Mouse (Mus musculus) layer of hippocampus, postnatal 10 days (tissue): ENCODE results near the gene Gm43517. TPM values are rescaled to one million over a fixed set of nuclear protein-coding genes. Genes with fewer than 3 reads are reported as not detected.

Source experiments
- DNase-seq, 2 experiments: peaks; one replicate each; pipeline ENCODE4 v3.0.0; 2021; ENCODE audit warnings: low spot score in 2 of 2
- total RNA-seq, 2 experiments: library from RNA; stranded (reverse); gene quantifications; 2 replicates each; pipeline ENCODE4 v1.2.3; 2021

Gm43517 gene
- total RNA-seq, 2 experiments from 2014 or later = 14.5 to 17.7 TPM

DNA sequence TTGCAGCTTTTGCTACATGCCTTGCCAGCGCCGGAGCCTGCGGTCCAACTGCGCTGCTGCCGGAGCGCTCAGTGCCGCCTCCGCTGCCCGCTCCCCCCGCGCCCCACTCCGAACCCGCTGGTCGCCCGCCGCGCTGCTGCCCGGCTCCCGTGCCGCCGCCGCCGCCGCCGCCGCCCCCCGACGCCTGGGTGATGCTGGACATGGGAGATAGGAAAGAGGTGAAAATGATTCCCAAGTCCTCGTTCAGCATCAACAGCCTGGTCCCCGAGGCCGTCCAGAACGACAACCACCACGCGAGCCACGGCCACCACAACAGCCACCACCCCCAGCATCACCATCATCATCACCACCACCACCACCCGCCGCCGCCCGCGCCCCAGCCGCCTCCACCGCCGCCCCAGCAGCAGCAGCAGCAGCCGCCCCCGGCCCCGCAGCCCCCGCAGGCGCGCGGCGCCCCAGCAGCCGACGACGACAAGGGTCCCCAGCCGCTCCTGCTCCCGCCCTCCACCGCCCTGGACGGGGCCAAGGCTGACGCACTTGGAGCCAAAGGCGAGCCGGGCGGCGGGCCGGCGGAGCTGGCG lies 589 bp upstream of the Gm43517 start:
- peak in 1 of 2 experiments; percentile 66 for DNase-seq

DNA sequence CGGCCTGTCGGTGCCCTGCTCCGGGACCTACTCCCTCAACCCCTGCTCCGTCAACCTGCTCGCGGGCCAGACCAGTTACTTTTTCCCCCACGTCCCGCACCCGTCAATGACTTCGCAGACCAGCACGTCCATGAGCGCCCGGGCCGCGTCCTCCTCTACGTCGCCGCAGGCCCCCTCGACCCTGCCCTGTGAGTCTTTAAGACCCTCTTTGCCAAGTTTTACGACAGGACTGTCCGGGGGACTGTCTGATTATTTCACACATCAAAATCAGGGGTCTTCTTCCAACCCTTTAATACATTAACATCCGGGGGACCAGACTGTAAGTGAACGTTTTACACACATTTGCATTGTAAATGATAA lies 637 bp downstream of the Gm43517 start:
- DNase-seq = no peak

DNA sequence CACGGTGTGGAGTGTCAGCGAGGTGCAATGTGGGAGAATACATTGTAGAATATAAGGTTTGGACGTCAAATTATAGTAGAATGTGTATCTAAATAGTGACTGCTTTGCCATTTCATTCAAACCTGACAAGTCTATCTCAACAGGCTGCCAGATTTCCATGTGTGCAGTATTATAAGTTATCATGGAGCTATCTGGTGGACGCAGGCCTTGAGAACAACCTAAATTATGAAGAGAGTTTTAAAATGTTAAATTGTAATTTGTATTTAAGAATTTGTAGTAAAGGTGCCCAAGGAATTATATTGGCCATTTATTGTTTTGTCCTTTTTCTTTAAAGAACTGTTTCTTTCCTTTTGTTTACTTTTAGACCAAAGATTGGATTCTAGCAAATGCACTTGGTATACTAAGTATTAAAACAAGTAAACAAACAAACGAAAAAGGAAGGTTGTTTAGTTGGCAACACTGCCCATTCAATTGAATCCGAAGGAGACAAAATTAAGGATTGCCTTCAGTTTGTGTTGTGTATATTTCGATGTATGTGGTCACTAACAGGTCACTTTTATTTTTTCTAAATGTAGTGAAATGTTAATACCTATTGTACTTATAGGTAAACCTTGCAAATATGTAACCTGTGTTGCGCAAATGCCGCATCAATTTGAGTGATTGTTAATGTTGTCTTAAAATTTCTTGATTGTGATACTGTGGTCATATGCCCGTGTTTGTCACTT lies 1.3 kb downstream of the Gm43517 start:
- DNase-seq = no peak

DNA sequence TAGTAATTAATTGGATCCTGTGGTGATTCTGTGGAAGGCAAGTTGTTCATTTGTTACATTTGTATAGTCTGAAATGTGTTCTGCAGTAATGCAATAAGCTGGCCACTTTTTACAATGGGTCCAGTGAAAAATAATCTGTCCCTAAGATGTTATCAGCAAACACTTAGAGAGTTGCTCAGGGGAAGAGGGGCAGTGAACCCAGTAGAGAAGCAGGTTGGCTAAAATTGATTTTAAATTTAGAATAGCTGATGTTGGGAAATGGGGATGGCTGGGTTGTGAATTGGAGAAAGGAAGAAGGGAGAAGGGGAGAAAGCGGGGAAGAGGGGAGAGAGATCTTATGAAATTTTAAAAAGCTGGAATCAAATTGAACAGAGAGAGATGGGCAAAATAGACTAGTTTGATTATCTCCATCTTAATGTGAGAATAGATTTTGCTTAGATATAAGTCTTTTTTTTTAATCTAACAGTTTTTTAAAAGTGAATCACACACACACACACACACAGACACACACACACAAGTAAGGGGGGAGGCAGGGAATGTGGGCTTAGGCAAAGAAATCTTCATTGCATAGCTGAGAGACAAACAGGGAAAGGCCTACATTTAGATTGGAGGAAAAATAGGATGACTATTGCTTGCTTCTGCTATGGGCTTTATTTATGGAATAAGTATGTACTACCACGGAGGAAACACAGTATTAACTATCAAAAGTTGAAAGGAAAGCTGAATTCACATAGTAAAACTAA lies 3.1 kb downstream of the Gm43517 start:
- peak in 1 of 2 experiments; percentile 16 for DNase-seq

DNA sequence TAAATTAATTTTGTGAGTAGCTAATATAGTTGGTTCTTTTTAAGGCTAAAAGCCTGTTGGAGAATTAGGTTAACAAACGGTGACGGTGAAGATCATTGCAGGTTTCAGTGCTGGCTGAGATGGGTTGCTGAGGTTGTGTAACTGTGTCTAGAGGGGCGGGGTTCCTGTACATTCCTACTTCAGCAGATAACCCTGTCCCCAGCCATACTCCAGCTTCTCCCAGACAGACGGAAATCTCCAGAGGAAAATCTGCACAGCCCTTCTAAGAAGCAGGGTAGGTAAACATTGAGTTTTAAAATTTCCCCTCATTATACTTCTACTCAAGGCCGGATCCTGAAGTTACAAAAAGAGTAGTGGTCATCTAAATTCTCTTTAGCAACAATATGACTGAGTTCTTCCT lies 4.7 kb downstream of the Gm43517 start:
- no peak for DNase-seq

DNA sequence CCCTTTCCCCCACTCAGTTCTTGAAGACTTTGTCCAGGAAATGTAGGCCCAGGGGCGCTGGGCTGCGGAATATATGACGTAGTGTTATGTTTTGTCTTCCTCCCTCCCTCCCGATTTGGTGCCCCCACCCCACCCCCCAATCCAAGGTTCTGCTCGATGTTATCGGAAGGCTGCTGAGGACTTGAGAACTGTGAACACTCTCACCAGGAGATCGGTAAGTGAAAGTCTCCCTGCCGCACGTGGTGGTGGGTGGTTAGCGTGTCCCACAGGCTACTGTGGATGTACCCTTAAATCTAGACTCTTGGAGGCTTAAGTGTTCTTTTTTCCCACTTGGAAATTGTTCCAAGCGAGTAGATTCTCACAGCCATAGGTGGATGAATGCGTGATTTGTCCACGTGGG lies 5.3 kb downstream of the Gm43517 start:
- DNase-seq = peak in 1 of 2 experiments; percentile 32

DNA sequence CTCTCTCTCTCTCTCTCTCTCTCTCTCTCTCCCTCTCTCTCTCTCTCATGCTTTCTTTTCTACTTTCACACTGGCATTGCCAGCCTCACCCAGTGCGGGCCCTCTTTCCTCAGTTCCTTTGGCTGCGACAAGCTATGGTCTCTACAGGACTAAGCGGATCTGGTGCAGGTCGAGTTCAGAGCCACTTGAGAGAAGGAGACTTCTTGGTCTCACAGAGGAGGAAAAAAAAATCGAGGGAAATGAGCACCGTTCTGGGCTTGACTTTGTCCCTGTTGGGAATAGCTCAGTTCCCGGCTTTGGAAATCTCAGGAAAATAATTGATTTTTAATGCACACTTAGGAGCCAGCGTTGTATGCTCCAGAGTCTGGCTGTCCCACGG lies 5.9 kb downstream of the Gm43517 start:
- DNase-seq = no peak

DNA sequence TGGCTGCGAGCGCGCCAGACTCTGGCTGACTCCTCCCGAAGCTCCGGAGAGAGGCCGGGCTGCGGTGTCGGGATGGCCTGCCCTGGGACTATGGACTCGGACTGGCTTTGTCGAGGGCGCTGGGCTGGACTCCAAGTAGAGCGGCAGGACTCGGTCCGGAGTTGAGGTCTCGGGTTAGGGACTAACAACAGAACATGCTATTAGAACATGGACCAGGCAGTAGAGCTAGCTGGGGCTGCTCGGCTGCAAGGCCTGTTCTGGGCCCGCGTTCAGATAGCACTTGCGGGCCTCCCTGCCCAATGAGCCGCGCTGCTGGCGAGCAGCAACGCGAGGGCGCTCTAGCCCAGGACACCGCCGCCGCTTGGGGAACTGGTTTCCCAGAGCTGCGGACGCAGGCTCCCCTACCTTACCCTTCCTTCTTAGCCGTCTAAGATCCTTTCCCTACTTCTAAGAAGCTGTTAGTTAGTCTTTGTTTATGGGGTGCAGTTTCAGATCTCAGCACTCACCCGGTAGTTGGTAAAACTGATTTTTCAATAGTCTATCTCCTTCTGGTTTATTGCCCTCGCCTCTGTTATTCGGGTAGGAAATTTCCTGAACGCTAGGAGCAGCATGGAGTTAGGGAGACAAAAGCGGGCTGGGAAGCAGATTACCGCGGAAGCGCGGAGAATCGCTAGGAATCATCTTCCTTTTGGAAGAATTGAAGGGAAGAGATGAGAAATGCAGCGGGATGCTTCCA lies 6.5 kb downstream of the Gm43517 start:
- DNase-seq = peak; percentile 67 to 82

DNA sequence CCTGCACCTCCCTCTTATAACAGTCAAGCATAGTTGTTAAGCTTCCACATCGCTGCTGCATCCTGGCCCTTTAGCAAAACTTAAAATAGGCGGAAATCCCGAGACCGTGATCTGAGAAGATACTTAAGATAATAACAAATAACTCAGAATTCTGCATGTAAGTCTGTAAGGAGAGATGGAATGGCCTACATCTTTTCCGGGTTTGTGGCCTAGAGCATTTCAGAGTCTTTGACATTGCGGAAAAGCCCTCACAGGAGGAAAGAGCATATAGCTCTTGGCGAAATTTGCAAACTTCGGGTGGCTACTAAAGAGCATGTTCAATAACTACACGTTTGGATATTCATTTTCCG lies 7.0 kb downstream of the Gm43517 start:
- peak in 1 of 2 experiments; percentile 56 for DNase-seq

DNA sequence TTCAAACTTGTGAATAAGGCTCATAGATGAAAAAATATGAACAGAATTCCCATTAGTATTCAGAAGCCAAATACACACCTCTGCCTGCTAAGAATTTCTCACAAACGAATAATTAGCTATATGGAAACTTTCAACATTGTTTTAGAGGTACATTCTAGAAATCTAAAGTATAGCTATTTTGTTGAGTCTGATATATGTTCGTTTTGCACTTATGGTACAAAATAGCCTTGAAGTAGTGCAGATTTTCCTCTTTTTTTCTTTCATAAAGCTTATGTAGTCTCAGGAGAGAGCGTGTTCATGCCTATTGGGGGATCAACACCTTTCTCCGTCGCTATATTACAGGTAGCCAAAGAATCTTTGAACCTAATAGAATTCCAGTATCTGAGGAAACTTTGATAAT lies 7.9 kb downstream of the Gm43517 start:
- no peak for DNase-seq

DNA sequence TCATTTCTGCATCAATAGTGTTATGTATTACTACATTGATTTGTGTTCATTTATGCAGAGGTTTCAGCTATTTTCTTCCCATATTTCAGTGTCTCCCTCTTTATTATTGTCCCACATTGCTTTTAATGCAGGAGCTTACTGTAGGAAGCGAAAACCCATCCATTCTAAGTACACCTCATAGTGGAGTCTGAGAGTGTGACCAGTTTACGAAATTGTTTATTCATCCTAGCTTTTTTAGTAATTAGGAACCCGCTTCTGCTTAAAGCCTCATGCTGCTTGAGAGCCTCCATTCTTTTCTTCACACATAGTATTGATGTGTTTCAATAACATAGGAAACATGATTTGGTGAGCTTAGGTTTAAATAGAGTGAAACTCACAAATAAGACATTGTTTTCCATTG lies 8.7 kb downstream of the Gm43517 start:
- no peak for DNase-seq

DNA sequence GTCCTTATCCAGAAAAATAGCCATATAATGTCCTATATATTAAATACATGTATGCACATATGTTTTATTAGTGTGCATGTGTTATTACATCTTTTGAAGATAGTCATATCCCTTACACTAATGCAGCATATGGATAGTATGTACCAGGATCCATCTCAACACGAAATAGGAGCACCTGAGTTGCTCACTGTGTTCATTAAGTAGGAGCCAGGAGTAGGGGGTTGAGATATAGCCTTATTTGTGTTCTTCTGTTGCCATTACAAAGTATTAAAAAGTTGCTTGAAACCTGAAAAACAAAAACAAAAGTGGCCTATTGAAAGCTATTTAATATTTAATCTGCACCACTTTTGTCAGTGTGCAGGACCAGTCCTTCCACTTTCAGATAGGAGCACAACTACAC lies 9.2 kb downstream of the Gm43517 start:
- DNase-seq = no peak

DNA sequence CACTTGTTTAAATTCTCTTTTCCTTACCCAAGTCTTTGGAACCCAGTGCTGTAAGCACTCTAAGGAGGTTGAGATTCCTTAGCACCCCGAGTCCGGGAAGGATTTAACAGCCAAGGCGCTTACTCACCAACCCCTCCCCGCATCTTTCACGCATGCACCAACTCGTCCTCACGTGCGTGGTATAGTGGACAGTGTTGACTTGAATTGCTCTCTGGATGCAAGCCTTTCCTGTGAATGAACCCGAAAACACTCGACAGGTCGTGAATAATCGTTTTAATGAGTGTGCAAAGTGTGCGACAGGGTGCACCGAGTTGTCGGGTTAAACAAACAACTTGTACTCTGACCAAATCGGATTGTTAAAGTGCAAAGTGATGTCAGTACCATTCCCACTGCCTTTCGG lies 9.9 kb downstream of the Gm43517 start:
- peak; percentile 35 to 63 for DNase-seq

DNA sequence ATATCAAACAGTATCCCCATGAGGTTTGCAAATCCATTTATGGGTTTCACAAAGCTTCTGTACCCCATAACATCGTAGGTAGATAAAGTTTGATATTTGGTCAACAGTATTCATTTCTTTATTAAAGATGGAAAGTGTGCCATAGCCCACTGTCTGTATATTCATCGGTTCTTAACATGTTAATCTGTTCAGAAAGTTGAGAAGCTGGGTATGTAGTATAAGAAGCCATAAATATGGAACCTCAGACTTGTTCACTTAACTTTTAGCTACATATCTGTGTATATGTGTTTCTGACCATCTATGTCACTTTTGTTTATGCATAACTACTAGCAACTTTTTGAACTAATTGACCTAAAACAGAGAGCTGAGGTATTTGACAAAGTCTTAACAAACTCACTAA lies 11.0 kb downstream of the Gm43517 start:
- DNase-seq = no peak

DNA sequence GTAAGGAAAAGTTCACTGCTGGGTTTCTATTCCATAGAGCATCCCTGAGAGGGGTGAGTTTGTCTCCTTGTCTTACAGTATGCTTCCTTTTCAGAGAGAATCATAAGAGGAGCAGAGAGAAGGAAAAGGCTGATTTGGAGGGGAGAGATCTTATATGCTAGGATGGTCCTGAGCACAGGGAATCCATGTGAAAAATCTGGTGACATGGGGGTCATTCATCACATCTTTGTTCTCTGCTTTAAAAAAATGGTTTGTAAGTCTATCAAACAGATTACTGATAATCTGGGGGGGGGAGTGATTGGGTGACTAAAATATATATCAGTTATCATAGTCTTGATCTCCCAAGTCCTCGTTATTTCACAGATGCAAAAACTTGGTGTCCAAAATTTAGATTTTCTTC lies 11.8 kb downstream of the Gm43517 start:
- no peak for DNase-seq

DNA sequence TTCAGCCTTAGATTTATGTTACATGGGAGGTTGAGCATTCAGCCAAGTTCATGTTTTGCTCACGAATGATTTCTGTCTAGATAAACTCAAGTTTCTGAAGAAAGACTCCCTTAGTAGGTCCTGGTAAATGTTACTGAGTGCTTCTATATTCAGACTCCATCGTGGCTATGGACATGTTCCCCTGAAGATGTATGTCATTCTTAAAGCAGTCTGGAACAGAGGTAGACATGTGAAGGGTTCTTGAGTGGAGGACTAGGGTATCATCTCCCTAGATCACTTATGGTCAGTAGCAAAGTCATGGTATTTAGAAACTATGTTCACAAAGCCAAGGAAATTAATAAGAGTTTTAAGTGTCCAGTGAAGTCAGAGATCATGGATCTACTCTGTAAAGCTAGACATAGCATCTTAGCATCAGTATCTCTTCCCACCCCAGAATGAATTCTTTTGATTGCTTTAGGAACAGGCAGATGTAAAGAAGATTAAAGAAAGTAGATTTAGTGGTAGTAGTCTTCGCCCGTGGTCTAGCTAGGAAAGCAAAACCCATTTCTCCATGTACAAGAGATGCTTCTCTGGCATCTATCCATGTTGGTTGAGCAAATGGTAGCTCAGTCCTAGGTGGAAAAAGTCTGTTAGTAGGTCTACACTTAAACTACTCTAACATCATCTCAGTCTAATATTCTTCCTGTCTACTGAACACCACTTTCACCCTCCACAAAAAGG lies 12.6 kb downstream of the Gm43517 start:
- DNase-seq = no peak

DNA sequence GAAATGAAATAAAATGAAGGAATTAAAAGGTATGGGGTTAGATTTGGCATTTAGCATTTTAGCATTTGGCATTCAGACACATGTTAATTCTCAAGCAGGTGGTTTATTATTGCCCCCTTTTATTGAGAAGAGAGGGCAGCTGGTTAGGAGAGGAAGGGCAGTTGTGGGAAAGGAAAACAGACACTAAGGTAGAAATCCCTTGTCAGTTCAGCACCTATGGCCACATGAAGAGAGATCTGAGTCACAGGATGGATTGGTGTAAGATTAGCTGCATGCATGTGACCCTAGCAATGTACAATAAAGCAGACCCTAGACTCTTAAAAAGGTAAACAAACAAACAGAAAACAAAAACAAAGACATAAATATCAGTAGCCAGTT lies 13.2 kb downstream of the Gm43517 start:
- DNase-seq = no peak

DNA sequence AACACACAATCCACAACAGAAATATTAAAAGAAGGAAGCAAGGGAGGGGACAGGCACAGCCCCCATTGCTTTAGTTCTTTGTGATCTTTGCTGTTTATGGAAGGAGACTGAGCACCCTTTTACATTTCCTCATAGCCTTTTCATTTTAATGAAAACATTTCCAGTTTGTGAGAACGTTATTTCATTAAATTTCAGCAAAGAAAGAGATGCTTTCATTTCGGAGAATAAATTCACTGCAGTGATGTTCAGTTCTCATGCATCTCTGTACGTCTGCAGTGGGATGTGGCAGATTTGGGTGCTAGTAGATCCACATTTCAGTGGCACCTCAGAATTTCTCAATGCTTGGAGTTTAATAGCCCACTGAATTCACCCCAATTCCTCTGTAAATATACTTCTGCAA lies 13.7 kb downstream of the Gm43517 start:
- DNase-seq = no peak

DNA sequence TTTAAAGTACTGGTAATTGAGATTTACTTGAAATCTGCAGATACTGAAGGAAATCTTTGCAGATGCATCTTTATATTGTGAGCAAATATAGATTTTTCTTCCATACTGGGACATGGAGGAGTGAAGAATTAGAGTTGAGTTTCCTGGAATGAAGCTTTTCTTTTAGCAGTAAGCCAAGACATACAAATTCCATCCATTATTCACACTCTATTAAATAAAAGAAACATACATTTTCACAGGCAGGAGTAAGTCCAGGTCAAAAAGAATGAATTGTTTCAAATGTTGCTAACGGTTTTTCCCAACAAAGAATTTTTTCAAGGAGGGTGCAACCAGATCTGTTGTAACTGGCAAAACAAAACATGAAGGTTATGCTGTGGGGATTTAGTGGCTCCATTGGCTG lies 14.6 kb downstream of the Gm43517 start:
- no peak for DNase-seq

DNA sequence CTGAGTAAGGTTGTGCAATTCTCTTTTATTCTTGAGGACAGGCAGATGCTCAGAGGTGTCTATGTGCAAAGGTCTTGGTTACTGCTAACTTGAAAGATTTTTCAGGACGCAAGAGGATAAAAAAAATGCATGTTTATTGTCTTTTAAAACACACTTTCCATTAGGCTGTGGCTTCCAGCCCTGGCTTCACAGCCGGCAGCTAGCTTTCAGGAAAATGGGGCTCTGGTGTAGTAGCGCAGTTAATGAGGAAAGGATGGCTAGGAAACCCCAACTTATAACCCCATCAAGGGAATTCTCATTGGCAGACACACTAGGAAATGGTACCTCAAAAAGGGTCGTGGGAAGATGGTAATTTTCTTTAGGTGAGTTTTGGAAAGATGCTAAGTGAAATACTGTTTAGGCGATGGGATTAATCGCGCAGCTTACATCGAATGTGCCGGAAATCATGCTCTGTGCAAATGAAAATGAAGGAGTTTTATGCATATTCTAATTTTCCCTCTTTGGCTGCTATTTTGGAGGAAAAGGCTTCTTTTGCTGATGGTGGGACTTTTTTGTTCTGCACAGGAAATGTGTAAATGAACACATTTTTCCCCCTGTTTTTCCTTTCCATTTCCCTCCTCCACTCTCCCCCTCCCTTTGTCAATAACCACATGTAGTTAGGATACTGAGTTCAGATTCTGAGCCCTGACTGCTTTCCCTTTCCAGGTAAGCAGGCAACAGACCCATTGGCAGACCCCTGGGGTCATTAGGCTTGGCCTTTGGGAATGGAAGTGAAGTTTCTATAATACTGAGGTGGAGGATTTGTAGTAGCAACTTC lies 15.3 kb downstream of the Gm43517 start:
- peak; percentile 30 to 54 for DNase-seq

DNA sequence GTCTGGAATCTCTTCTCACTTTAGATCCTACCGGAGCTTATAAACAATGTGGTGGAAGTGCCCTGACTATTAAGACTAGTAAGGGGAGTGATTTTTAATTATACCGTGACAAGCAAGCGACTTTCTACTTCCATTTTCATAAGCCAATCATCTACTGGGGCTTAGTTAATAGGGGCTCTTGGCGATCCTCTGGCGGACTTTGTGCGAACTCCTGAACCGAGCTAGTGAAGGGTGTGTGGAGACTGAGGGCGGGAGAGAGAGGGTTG lies 15.8 kb downstream of the Gm43517 start:
- no peak for DNase-seq
